9 mouse cellular contexts compared by ENCODE assay signal in genomic region chr4:45765565-45766201, GRCm38 (mm10). TPM values are rescaled to one million over a fixed set of nuclear protein-coding genes. Genes with fewer than 3 reads are reported as not detected.
A peak's percentile ranks its signal among the peaks of the same experiment; 100 is the strongest.
DNase-seq lines count a peak whose midpoint lies in the region; ATAC-seq lines count a peak whose summit lies in the region.
"Had no signal": no experiment of that assay in that cellular context is flagged by ENCODE, and none has a peak within 500 bp of the region (broad histone marks: within the 10 kb centered on the region; RNA-seq: fewer than 3 reads in every experiment).

No protein-coding gene starts in this region.

- H3K27ac ChIP-seq in liver, embryonic 12.5 days = no peak overlapping the region
- peak overlapping the region; percentile 85 for H3K27ac ChIP-seq in forebrain, embryonic 12.5 days
- no peak overlapping the region for H3K27ac ChIP-seq in limb, embryonic 13.5 days
- H3K27ac ChIP-seq in stomach, embryonic 16.5 days (ENCODE audit: low read length) = no peak overlapping the region

- peak overlapping the region; percentile 63 for H3K4me2 ChIP-seq in liver, embryonic 12.5 days
- peak overlapping the region; percentile 49 for H3K4me2 ChIP-seq in forebrain, embryonic 12.5 days
- peak overlapping the region; percentile 53 for H3K4me2 ChIP-seq in limb, embryonic 13.5 days (replicated peaks)
- H3K4me2 ChIP-seq in stomach, embryonic 16.5 days (ENCODE audit: low read depth, low read length) = peak overlapping the region; percentile 25

- H3K9me3 ChIP-seq in liver, embryonic 12.5 days (replicated peaks) = no peaks in the 10 kb centered on the region
- H3K9me3 ChIP-seq in forebrain, embryonic 12.5 days = no peaks in the 10 kb centered on the region
- H3K9me3 ChIP-seq in limb, embryonic 13.5 days = no peaks in the 10 kb centered on the region
- no peaks in the 10 kb centered on the region for H3K9me3 ChIP-seq in stomach, embryonic 16.5 days (replicated peaks; ENCODE audit: control insufficient read depth, low read length)

- no peak overlapping the region for H3K4me3 ChIP-seq in liver, embryonic 12.5 days
- H3K4me3 ChIP-seq in forebrain, embryonic 12.5 days (replicated peaks) = peak overlapping the region; percentile 19
- peak overlapping the region; percentile 20 for H3K4me3 ChIP-seq in limb, embryonic 13.5 days
- no peak overlapping the region for H3K4me3 ChIP-seq in stomach, embryonic 16.5 days (replicated peaks; ENCODE audit: low read length)

- no peak for DNase-seq in liver
- no peak for DNase-seq in thymus, postnatal 0 days (ENCODE audit: low spot score)
- DNase-seq in thymus, postnatal 10 days (ENCODE audit: low spot score in 2 of 2) = no peak
- DNase-seq: lung, postnatal 14 days had no signal

- H3K9ac ChIP-seq in liver, embryonic 12.5 days = no peak overlapping the region
- H3K9ac ChIP-seq in forebrain, embryonic 12.5 days = peak overlapping the region; percentile 54
- H3K9ac ChIP-seq in limb, embryonic 13.5 days = peak overlapping the region; percentile 19; the same call in 1 of the 2 replicates
- 0 out of 2 replicates have a peak overlapping the region, but pooled peaks have one; percentile 10 for H3K9ac ChIP-seq in stomach, embryonic 16.5 days (ENCODE audit: low read length)

- peaks cover 87% of the 10 kb centered on the region for H3K27me3 ChIP-seq in liver, embryonic 12.5 days (replicated peaks)
- peaks cover 36% of the 10 kb centered on the region for H3K27me3 ChIP-seq in forebrain, embryonic 12.5 days
- peaks cover 80% of the 10 kb centered on the region for H3K27me3 ChIP-seq in limb, embryonic 13.5 days
- H3K27me3 ChIP-seq in stomach, embryonic 16.5 days (ENCODE audit: control insufficient read depth, insufficient read depth, low read length) = peaks cover 5% of the 10 kb centered on the region; the same call in 1 of the 2 replicates

- WGBS in liver, embryonic 12.5 days (ENCODE audit: insufficient replicate concordance) = 4% methylated on average over 12 of the region's 18 CpGs
- 0% methylated on average over 12 of the region's 18 CpGs for WGBS in forebrain, embryonic 12.5 days
- WGBS in limb, embryonic 13.5 days = 4% methylated on average over 14 of the region's 18 CpGs
- 5% methylated on average over 17 of the region's 18 CpGs for WGBS in stomach, embryonic 16.5 days

- peaks cover 58% of the 10 kb centered on the region for H3K4me1 ChIP-seq in liver, embryonic 12.5 days
- peaks cover 80% of the 10 kb centered on the region for H3K4me1 ChIP-seq in forebrain, embryonic 12.5 days
- H3K4me1 ChIP-seq in limb, embryonic 13.5 days = peaks cover 56% of the 10 kb centered on the region
- peaks cover 43% of the 10 kb centered on the region for H3K4me1 ChIP-seq in stomach, embryonic 16.5 days (ENCODE audit: control insufficient read depth, insufficient read depth, low read length)

- ATAC-seq in liver, embryonic 12.5 days = no peak
- peak; percentile 57 for ATAC-seq in forebrain, embryonic 12.5 days (ENCODE audit: low FRiP score)
- ATAC-seq in limb, embryonic 13.5 days (ENCODE audit: low FRiP score, low read depth) = no peak
- peak; percentile 15; the same call in 1 of the 2 replicates for ATAC-seq in stomach, embryonic 16.5 days (ENCODE audit: insufficient read depth, low FRiP score)
- no peak for ATAC-seq in erythroid progenitor cell, adult 5-6 weeks (replicated peaks; ENCODE audit: low FRiP score, poor library complexity, severe bottlenecking)

- H3K36me3 ChIP-seq in liver, embryonic 12.5 days = no peaks in the 10 kb centered on the region
- H3K36me3 ChIP-seq in forebrain, embryonic 12.5 days (replicated peaks) = no peaks in the 10 kb centered on the region
- H3K36me3 ChIP-seq in limb, embryonic 13.5 days = no peaks in the 10 kb centered on the region
- H3K36me3 ChIP-seq in stomach, embryonic 16.5 days (ENCODE audit: control insufficient read depth, insufficient read depth, low read length) = no peaks in the 10 kb centered on the region

RNA-seq across cellular contexts. Expression of gene Aldh1b1, which starts 33.1 kb away (rescaled TPM):
- polyA plus RNA-seq in liver, embryonic 12.5 days (2016; fragmentation: Nextera tagmentation; extraction: Ambion mirVana) = 29.0 and 30.8 TPM in 2 replicates
- polyA plus RNA-seq in forebrain, embryonic 12.5 days (2016; fragmentation: Nextera tagmentation; extraction: Ambion mirVana) = 9.7 and 11.3 TPM in 2 replicates
- 1.9 and 2.2 TPM in 2 replicates for polyA plus RNA-seq in limb, embryonic 13.5 days (2015; fragmentation: Nextera tagmentation; extraction: Ambion mirVana)
- 77.6 and 95.3 TPM in 2 replicates for polyA plus RNA-seq in stomach, embryonic 16.5 days (2015; fragmentation: Nextera tagmentation; extraction: Ambion mirVana)
- polyA plus RNA-seq in thymus, postnatal 0 days (2015; fragmentation: Nextera tagmentation; extraction: Ambion mirVana) = 20.1 and 21.3 TPM in 2 replicates
- not detected in 2 replicates for total RNA-seq in erythroid progenitor cell, adult 5-6 weeks (2015; ENCODE audit: low replicate concordance)
- 1.7 and 3.5 TPM in 2 replicates for total RNA-seq in erythroid progenitor cell, adult 5-6 weeks (2017; ENCODE audit: low replicate concordance)

Comparison
In these comparisons a context has a peak if more than half of its experiments do, and no peak if none do; other contexts are left out.
1. ATAC-seq: peak in forebrain, embryonic 12.5 days (single experiment) and stomach, embryonic 16.5 days (single experiment); none in liver, embryonic 12.5 days (single experiment), limb, embryonic 13.5 days (single experiment) and erythroid progenitor cell, adult 5-6 weeks (single experiment).
2. H3K4me3 ChIP-seq: peak in forebrain, embryonic 12.5 days (single experiment) and limb, embryonic 13.5 days (single experiment); none in liver, embryonic 12.5 days (single experiment) and stomach, embryonic 16.5 days (single experiment).
3. Peak in every context shown above with its lines, with median percentiles within 50 percentile points of each other: H3K4me2 ChIP-seq.